Mouse (Mus musculus) layer of hippocampus, postnatal 25 days (tissue): ENCODE measurements around the gene Tfap2a. TPM values are rescaled to one million over a fixed set of nuclear protein-coding genes. Genes with fewer than 3 reads are reported as not detected.

Source experiments
- DNase-seq, 2 experiments: peaks; one replicate each; pipeline ENCODE4 v3.0.0; 2022; ENCODE audit warnings: mixed read lengths in 2 of 2, low spot score in 1 of 2; ENCODE audit errors: extremely low spot score in 1 of 2
- total RNA-seq, 2 experiments: library from RNA; stranded (reverse); gene quantifications; 2 replicates each; pipeline ENCODE4 v1.2.3; 2021

The Tfap2a gene
- under 1 TPM; 0.09 to 0.52 TPM for total RNA-seq

GRCm38 (mm10) chr13:40738196-40738880, at the start of gene Tfap2a:
Tfap2a (minus strand) TSS chr13:40738376.
- no peak for DNase-seq

- no peak for DNase-seq
Observed at GRCm38 (mm10) chr13:40784202-40784771, 46.1 kb upstream of the Tfap2a start.

- DNase-seq: no peak
Observed at GRCm38 (mm10) chr13:40757995-40758394, 19.8 kb upstream of the Tfap2a start.

GRCm38 (mm10) chr13:40756356-40756755, 18.2 kb upstream of the Tfap2a start:
- no peak for DNase-seq

- no peak for DNase-seq
Observed at GRCm38 (mm10) chr13:40754091-40754490, 15.9 kb upstream of the Tfap2a start.

- no peak for DNase-seq
Observed at GRCm38 (mm10) chr13:40751889-40752288, 13.7 kb upstream of the Tfap2a start.

- no peak for DNase-seq
Observed at GRCm38 (mm10) chr13:40749603-40749905, 11.4 kb upstream of the Tfap2a start.

GRCm38 (mm10) chr13:40748785-40749602, 10.8 kb upstream of the Tfap2a start:
- DNase-seq: no peak

- DNase-seq: no peak
Observed at GRCm38 (mm10) chr13:40744111-40744805, 6.1 kb upstream of the Tfap2a start.

- DNase-seq: no peak
Observed at GRCm38 (mm10) chr13:40743221-40743620, 5.0 kb upstream of the Tfap2a start.

- no peak for DNase-seq
Observed at GRCm38 (mm10) chr13:40741841-40742550, 3.8 kb upstream of the Tfap2a start.

GRCm38 (mm10) chr13:40741436-40741835, 3.3 kb upstream of the Tfap2a start:
- DNase-seq: no peak

- no peak for DNase-seq
Observed at GRCm38 (mm10) chr13:40740727-40741360, 2.7 kb upstream of the Tfap2a start.

GRCm38 (mm10) chr13:40739901-40740300, 1.7 kb upstream of the Tfap2a start:
- no peak for DNase-seq

GRCm38 (mm10) chr13:40739121-40739650, 1.0 kb upstream of the Tfap2a start:
- no peak for DNase-seq

GRCm38 (mm10) chr13:40737761-40738160, 415 bp downstream of the Tfap2a start:
- DNase-seq: no peak

GRCm38 (mm10) chr13:40737099-40737498, 1.1 kb downstream of the Tfap2a start:
- DNase-seq: no peak

GRCm38 (mm10) chr13:40736107-40736780, 1.9 kb downstream of the Tfap2a start:
- DNase-seq: no peak
